Mouse (Mus musculus): ENCODE results near the gene Gm49342.

DNA sequence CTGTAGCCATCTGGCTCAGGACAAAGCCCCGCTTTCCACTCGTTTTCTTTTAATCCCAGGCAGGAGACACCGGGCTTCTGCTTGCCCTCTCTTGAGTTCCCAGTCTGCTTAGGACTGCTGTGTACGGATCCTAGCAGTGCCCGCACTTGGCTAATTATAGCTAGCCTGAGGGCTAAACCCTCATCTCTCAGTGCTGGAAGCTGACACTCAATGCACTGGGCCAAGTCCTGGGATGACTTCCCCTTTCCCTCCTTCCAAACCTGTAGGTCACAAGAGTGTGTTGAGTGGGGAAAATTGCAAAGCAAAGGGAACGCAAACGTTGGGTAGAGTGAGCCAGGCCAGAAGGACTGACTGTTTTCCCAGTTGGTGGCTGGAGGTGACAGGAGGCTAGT, 46.9 kb upstream of the Gm49342 start, which contains the start of gene Klhl33:
- TF ChIP-seq CTCF (IDR thresholded peaks at IDR 0.05; ENCODE audit: control insufficient read depth, insufficient read depth, insufficient read length) = no peak
- no peak for TF ChIP-seq MYOD1 (IDR thresholded peaks at IDR 0.05; ENCODE audit: control insufficient read depth, insufficient read length, low read depth)
- no peak for TF ChIP-seq USF1 (IDR thresholded peaks at IDR 0.05; ENCODE audit: low read depth)
- no peak for TF ChIP-seq MAX (IDR thresholded peaks at IDR 0.05)
- no peak for TF ChIP-seq MYOG (IDR thresholded peaks at IDR 0.05; ENCODE audit: control insufficient read depth, extremely low read depth, insufficient read length)
- TF ChIP-seq CEBPB (IDR thresholded peaks at IDR 0.05; ENCODE audit: low read depth) = no peak
